Mouse (Mus musculus) neutrophil, adult 59 days (primary cell): ENCODE data around the gene Vmn1r52. TPM values are rescaled to one million over a fixed set of nuclear protein-coding genes. Genes with fewer than 3 reads are reported as not detected.

Experiments used
- total RNA-seq, 2 experiments: library from RNA; stranded (reverse); gene quantifications; 1 replicate in 1 of 2; 2 replicates in 1 of 2; pipeline ENCODE4 v1.2.4; 2023

Gene Vmn1r52
- total RNA-seq = not detected

DNA sequence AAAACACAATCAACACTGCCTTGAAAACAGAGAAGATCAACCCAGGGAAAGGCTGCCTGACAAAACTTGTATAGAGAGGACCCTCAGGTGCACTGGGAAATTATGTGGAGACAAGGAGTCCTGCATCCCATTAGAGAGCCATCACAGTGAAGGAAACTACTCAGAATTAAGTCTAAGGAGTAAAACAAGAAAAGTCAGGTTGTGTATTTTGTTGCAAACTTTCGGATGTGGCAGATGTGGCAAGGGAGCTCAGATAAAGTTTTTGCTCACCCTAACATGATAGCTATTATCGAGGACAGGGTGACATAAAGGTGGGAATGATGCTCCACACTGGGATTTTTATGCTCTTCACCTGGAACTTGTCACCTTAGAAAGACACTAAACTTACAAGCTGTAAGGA is at the start of gene Vmn1r52:
Gene Vmn1r52, plus strand, starts transcription at position 301 of the 400 bp plus-strand sequence.

DNA sequence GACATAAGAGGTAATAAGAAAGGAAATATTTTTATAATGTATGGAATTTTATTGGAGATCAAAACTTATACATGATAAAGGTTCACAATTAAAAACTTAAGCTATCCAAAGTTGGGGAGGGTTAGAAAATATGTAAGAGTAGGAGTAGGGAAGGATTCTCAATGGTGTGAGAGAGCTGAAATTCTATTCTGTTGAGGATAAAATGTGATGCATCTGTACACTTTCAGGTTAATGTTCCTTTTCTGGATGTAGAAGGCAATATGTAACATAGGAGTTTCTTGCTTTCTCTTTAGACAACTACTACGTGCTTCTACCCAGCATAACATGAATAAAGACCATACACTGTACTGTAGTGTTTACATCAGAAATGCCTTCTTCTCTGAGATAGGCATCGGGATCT is 27.9 kb downstream of the Vmn1r52 start, which contains the start of gene V1ra8:
Gene V1ra8, plus strand, starts transcription at position 301 of the 400 bp plus-strand sequence.

DNA sequence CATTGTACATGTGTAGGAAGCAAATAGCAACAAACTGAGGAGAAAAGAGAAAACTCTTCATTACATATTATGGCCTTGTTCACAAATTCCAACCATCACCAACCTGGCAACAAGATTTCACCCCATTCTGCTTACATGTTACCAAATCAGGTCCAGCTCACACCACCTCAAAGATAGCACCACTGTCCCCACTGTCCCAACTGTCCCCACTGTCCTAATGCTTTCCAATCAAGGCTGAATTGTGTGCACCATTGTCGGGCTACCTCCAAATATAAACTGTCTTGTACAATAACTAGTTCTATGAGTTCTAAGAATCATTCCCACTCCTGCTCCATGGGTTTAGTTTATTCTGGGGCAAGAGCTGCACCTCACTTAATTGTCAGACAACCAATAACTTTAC is 49.7 kb downstream of the Vmn1r52 start, which contains the start of gene Vmn1r53:
Gene Vmn1r53, minus strand, starts transcription at position 101 of the 400 bp plus-strand sequence.

Other genes with a start within 250 kb of the Vmn1r52 start
- gene Vmn1r45, start 234.2 kb upstream of the Vmn1r52 start, total RNA-seq = not detected
- gene Vmn1r46, start 205.5 kb upstream of the Vmn1r52 start, total RNA-seq = not detected
- not detected for gene Vmn1r47, start 158.7 kb upstream of the Vmn1r52 start, total RNA-seq
- not detected for gene Vmn1r48, start 138.0 kb upstream of the Vmn1r52 start, total RNA-seq
- gene Vmn1r49, start 96.3 kb upstream of the Vmn1r52 start, total RNA-seq = not detected
- gene Vmn1r50, start 73.4 kb upstream of the Vmn1r52 start, total RNA-seq = not detected
- not detected for gene Vmn1r51, start 52.2 kb upstream of the Vmn1r52 start, total RNA-seq
- gene V1ra8, start 28.0 kb downstream of the Vmn1r52 start, total RNA-seq = not detected
- not detected for gene Vmn1r53, start 49.6 kb downstream of the Vmn1r52 start, total RNA-seq
- gene Vmn1r54, start 71.5 kb downstream of the Vmn1r52 start, total RNA-seq = not detected
- gene BC048671, start 126.4 kb downstream of the Vmn1r52 start, total RNA-seq = not detected
- 10 to 100 TPM; 27.6 to 31.0 TPM for gene Chst13, start 150.4 kb downstream of the Vmn1r52 start, total RNA-seq
- not detected for gene Uroc1, start 158.5 kb downstream of the Vmn1r52 start, total RNA-seq
- 10 to 100 TPM; 43.5 to 44.8 TPM for gene Zxdc, start 194.7 kb downstream of the Vmn1r52 start, total RNA-seq